Mouse (Mus musculus): ENCODE measurements around the gene Serpinb8. TPM values are rescaled to one million over a fixed set of nuclear protein-coding genes. Genes with fewer than 3 reads are reported as not detected.
A peak's percentile ranks its signal among the peaks of the same experiment; 100 is the strongest.

Serpinb8 gene
- 1 to 10 TPM; 1.8 to 2.7 TPM for total RNA-seq (2021)

DNA sequence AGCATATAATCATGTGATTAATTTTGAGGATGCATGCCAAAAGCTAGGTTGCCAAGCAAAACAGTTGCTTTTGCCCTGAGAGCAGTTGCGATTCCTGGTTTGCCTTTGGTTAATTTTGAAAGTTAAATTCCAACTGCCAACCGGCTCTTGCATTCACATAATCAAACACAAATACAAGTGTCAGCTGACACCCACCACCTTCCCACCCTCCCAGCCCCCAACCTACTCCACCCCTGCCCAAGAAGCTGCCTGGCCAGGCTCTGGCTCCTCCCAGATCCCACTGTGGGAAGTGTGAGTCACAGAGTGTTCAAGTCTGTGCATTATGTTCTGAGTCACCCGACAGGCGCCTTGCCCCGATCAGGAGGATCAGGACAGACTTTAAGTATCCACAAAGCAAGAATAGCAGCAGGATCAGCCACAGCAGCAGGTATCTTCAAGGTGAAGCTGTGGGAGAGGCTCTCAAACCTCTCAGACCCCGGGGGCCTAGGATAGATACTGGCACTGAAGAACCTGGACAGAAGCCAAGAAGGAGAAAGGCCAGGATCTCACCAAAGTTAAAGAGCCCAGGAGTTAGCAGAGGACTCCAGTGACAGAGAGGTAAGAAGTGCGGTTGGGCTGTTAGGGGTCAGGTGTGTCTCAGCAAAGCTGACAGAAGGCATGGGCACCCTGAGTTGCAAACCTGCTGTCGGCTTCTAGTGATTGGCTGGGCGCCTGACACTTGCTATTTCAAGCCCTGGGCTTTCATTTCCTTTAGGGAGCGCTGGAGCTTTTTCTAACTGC is at the start of gene Serpinb8:
Gene Serpinb8, plus strand, starts transcription at position 316 of the 780 bp plus-strand sequence.
- DNase-seq, result peak; percentile 52

DNA sequence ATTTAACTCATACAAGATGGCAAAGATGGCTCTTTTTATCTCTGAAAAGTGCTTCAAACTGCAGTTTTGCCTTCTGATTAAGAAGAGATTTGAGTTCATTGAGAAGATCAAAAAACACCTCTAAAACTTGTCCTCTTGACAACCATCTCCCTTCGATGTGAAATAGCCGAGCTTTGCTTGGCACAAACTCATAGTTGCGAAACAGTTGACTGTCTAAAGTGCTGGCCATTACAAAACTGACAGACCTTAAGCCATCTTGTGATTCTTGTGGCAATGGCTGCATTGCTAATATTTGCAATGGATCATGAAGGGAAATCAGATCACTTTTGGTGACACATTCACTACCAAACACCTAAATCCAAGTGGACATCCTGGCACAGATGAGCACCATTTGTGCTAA is 30.3 kb upstream of the Serpinb8 start:
- DNase-seq, result no peak

GRCm38 (mm10) chr1:107562110-107562509 is 27.7 kb upstream of the Serpinb8 start:
- DNase-seq, result no peak

DNA sequence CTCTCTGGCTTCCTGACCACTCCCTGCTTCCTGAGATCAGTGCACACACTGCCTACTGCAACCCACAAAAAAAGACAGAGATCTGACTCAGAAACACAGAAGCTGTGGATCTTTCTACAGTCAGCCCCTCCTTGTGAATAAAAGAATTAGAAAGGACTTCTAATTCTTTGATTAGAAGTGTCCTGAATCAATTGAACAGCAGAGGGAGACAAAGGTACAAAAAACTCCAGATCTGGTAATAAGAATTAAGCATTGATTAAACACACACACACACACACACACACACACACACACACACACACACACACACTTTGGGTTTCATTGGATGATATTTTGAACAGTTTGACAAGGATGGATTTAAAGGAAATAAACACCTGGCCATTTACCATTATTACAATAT is 24.2 kb upstream of the Serpinb8 start:
- no peak for DNase-seq

DNA sequence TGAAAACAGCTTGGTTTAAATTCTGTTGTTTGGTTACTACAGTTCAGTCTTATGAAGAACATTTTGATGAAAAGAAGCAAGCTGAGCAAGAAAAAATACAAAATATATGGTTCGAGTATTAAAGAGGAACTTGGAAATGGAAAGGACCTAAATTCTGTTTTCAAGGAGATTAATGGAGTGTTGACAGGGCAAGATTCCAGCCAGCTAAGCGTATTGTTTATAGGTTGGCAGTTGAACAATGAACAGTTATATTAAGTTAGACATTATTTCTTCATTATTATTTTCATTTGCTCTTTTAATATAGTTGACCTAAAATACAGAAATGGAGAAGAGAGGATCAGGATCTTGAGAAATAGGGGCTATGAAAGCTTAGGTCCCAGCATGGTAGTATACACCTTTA is 13.7 kb upstream of the Serpinb8 start:
- no peak for DNase-seq

GRCm38 (mm10) chr1:107577514-107577913 is 12.3 kb upstream of the Serpinb8 start:
- DNase-seq, result no peak

DNA sequence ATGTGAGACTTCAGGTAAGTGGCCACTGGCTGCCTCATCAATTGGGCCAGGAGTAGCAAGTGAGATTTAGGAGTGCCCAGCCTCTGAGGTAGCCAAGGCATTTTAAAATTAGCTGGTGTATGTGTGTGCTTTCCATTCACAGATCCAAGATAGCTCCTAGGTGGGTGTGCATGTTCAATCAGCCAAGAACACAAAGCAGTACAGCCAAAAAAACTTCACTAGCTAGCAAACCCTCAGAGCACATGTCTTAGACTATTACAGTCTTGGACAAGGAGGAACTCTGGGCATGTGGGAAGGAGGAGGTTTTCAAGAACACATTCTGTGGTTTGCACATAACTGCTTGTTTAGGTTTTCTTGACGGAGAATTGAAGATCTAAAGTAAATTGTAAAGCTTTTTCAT is 8.6 kb upstream of the Serpinb8 start:
- peak in 1 of 2 experiments; percentile 15 for DNase-seq

DNA sequence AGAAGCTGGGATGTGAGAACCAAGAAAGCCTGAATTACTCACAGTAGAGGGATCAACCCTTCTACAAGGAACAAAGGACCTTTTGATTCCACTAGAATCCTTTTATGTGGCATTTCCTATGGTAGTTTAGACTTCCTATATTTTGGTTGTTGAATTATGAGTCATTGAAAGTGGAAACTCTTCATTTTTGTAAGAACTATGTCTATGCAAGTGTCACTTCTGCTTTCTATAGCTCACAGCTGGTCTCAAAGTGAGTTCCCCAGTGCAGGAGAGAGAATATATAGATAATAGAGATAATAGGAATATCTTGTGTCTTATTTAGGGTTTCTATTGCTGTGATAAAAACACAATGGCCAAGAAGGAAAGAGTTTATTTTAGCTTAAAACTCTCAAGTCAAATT is 6.9 kb upstream of the Serpinb8 start:
- no peak for DNase-seq

GRCm38 (mm10) chr1:107583958-107584376 is 5.8 kb upstream of the Serpinb8 start:
- no peak for DNase-seq

DNA sequence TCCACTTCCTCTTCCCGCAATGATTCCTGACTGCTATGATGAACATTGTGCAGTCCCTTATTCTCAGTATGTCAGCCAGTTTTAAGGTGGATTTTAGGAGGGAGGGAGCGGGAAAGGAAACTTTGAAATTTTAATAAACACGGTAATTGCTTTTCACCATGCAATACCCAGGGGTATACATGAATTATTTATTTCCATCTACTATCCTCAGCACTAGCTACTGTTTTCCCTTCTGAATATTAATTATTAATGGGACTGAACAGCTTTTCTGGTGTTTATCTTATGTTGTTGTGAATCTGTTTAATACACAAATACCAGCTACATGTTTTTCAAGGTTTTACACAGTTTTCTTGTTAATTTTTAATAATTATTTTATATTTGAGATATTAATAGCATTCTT is 4.9 kb upstream of the Serpinb8 start:
- no peak for DNase-seq

GRCm38 (mm10) chr1:107586196-107586595 is 3.6 kb upstream of the Serpinb8 start:
- no peak for DNase-seq

DNA sequence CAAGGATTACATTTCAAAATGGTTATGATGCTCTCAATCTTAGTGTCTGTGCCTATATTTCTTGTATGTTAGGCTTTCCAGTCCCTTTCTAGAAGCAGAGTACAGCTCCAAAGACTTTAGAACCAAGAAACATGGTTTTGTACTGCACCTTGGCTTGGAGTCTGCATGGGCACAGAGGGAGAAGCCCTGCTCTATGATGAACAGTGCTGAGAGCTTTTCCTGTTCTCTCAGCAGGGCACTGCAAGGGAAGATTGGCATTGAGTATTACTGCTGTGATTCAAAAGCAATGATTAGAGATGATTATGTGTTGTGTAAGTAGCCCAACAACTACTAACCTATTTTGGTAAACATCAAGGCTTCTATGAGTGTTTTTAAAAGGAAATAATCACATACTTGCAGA is 1.6 kb upstream of the Serpinb8 start:
- DNase-seq, result no peak

- DNase-seq, result no peak
These were observed 1.2 kb upstream of the Serpinb8 start for GRCm38 (mm10) chr1:107588642-107589041.

- DNase-seq, result no peak
These were observed 2.8 kb downstream of the Serpinb8 start for GRCm38 (mm10) chr1:107592644-107593043.

DNA sequence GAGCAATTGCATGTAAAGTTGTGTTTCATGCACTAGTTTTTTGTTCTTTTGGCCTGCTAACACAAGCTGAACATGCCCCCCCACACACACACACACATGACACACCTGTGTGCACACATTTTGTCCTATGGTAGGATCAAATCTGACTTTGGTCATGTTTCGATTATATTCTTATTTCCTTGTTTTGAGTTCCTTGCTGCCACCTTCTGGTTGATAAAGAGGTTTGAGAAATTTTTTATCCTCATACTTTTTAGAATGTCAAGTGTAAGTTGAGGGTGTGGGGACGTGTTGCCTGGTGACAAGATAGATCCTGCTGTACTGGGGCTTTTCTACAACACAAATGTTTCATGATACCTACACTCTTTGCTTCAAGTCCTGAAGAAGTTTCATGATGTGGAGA is 3.7 kb downstream of the Serpinb8 start:
- no peak for DNase-seq

DNA sequence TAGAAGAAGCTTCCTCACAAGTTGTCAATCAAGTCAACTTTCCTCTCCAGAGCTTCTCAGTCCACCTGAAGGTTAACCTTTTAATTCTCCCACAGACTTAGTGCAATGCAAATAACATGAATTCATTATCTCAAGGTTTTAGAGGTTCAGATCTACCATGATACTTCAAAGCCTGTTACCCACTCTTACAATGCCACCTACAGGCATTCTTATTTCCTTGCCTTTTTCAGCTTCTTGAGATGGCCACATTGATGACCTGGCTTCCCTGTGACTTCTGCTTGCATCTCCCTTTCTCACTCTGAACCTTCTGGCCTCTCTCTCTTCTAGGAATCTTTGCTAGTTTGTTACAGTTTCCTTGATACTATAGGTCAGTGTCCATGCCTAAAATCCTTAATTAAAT is 7.1 kb downstream of the Serpinb8 start:
- no peak for DNase-seq

DNA sequence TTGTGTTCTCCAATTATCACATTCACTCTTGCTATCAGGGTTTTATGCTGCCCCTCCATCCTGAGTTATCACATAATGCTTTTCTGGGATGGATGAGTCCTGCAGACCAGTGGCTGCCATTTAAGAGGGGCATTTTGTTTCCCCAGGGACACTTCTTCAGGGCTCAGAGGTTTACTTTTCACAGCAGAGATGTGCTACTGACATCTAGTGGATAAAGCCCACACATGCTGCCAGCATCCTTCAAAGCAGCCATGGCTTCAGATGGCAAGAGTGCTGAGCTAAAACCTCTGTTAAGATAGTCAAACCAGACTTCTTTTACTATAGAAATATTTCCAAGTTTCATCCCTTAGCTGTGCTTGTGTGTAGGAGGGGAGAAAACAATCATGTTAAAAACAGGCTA is 8.7 kb downstream of the Serpinb8 start:
- DNase-seq, result peak; percentile 8 to 11

- DNase-seq, result no peak
These were observed 19.1 kb downstream of the Serpinb8 start for GRCm38 (mm10) chr1:107608942-107609341.

- no peak for DNase-seq
These were observed 24.3 kb downstream of the Serpinb8 start for GRCm38 (mm10) chr1:107614087-107614486.

GRCm38 (mm10) chr1:107622017-107622416 is 32.2 kb downstream of the Serpinb8 start:
- no peak for DNase-seq

- no peak for DNase-seq
These were observed 46.1 kb downstream of the Serpinb8 start for GRCm38 (mm10) chr1:107635936-107636335.

DNA sequence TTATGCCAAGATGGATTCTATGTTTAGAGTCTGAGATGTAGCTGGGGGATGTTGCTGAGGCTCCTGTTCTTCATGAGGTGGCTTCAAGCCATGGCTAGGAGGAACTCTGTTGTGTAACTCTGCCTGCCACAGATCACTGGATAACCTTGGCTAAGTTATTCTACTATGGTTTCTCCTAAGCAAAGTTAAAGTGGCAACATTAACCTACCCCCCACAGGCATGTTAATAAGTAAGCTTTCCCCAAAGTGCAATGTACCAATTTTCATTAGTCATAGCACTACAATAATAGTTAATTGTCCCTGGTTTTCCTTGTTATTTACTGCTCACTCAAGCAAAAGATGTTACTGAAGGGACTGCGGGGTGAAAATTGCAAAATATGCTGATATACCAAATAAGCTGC is 48.2 kb downstream of the Serpinb8 start:
- DNase-seq, result no peak

- DNase-seq, result no peak
These were observed 48.7 kb downstream of the Serpinb8 start for GRCm38 (mm10) chr1:107638459-107638858.

- DNase-seq, result no peak
These were observed 52.8 kb downstream of the Serpinb8 start for GRCm38 (mm10) chr1:107642457-107643118.
